Mouse (Mus musculus) embryonic facial prominence, embryonic 15.5 days (tissue): ENCODE measurements around the gene Marf1. TPM values are rescaled to one million over a fixed set of nuclear protein-coding genes. Genes with fewer than 3 reads are reported as not detected.

Experiments
- ATAC-seq: fragments of 200-750 bp; cut with Nextera tagmentation; 2 replicates; pipeline ENCODE4 v1.8.0; 2017; ENCODE audit warnings: low read depth, moderate TSS enrichment; ENCODE audit not compliant: insufficient number of reproducible peaks, low FRiP score, low TSS enrichment
- H3K27ac ChIP-seq: fragments of 300-500 bp; sonication (generic); replicated peaks from 2 replicates; pipeline ENCODE4 v1.5.1; 2015; ENCODE audit warnings: mild to moderate bottlenecking, inconsistent platforms
- H3K27me3 ChIP-seq: fragments of 300-500 bp; sonication (generic); 2 replicates; pipeline ENCODE4 v1.6.1; 2015; ENCODE audit warnings: inconsistent platforms
- H3K36me3 ChIP-seq: fragments of 300-500 bp; sonication (generic); 2 replicates; pipeline ENCODE4 v1.6.1; 2015; ENCODE audit warnings: mild to moderate bottlenecking, inconsistent platforms
- H3K4me1 ChIP-seq: fragments of 300-500 bp; sonication (generic); 2 replicates; pipeline ENCODE4 v1.6.1; 2015; ENCODE audit warnings: inconsistent platforms
- H3K4me2 ChIP-seq: fragments of 300-500 bp; sonication (generic); replicated peaks from 2 replicates; pipeline ENCODE4 v1.6.1; 2015; ENCODE audit warnings: mild to moderate bottlenecking, inconsistent platforms
- H3K4me3 ChIP-seq: fragments of 300-500 bp; sonication (generic); replicated peaks from 2 replicates; pipeline ENCODE4 v1.5.1; 2015; ENCODE audit warnings: mild to moderate bottlenecking, inconsistent platforms
- H3K9ac ChIP-seq: fragments of 300-500 bp; sonication (generic); 2 replicates; pipeline ENCODE4 v1.6.1; 2015; ENCODE audit warnings: inconsistent platforms
- H3K9me3 ChIP-seq: fragments of 300-500 bp; sonication (generic); replicated peaks from 2 replicates; pipeline ENCODE4 v1.6.1; 2016; ENCODE audit warnings: inconsistent platforms
- WGBS: fragments of 180-500 bp; shearing (Covaris S2); methylation state at CpG from one replicate; pipeline ENCODE4 v1.1.7; 2015; 5-methylcytosine and 5-hydroxymethylcytosine counted together
- polyA plus RNA-seq: library from polyadenylated mRNA; unstranded; fragments of >200 nt; fragmentation: Nextera tagmentation; extraction: Ambion mirVana; gene quantifications from 2 replicates; pipeline ENCODE4 v1.2.1, GENCODE M21; 2015

The Marf1 gene
- polyA plus RNA-seq, result 17.6 and 17.7 TPM in 2 replicates

GRCm38 (mm10) chr16:14162988-14163416 is at the start of gene Marf1, which contains the start of gene Nde1:
TSS of gene Marf1 (minus strand) at chr16:14163351.
TSS of gene Nde1 (plus strand) at chr16:14163275.
- 0 out of 2 replicates have a peak, but pooled peaks cover 2% of the 10 kb centered on the region for H3K36me3 ChIP-seq
- H3K9ac ChIP-seq, result peak within 1 kb of the TSS; percentile 55
- peak within 1 kb of the TSS; percentile 73 for H3K4me3 ChIP-seq
- H3K4me1 ChIP-seq, result peaks cover 32% of the 10 kb centered on the region
- no peaks in the 10 kb centered on the region for H3K27me3 ChIP-seq
- H3K9me3 ChIP-seq, result no peaks in the 10 kb centered on the region
- peak; percentile 88 for ATAC-seq
- peak within 1 kb of the TSS; percentile 71 for H3K4me2 ChIP-seq
- under 1% methylated on average over 43 of the region's 43 CpGs for WGBS
- H3K27ac ChIP-seq, result peak within 1 kb of the TSS; percentile 94

- no peaks in the 10 kb centered on the region for H3K27me3 ChIP-seq
- H3K9ac ChIP-seq, result no peak overlapping the region
- no peaks in the 10 kb centered on the region for H3K9me3 ChIP-seq
- 73% methylated on average over 4 of the region's 4 CpGs for WGBS
- H3K27ac ChIP-seq, result no peak overlapping the region
- H3K4me3 ChIP-seq, result no peak overlapping the region
- no peaks in the 10 kb centered on the region for H3K4me1 ChIP-seq
- no peak overlapping the region for H3K4me2 ChIP-seq
- no peaks in the 10 kb centered on the region for H3K36me3 ChIP-seq
- no peak for ATAC-seq
These were observed 35.6 kb upstream of the Marf1 start for GRCm38 (mm10) chr16:14198798-14199197.

- no peak overlapping the region for H3K4me2 ChIP-seq
- H3K4me1 ChIP-seq, result no peaks in the 10 kb centered on the region
- ATAC-seq, result no peak
- no peak overlapping the region for H3K9ac ChIP-seq
- H3K27me3 ChIP-seq, result no peaks in the 10 kb centered on the region
- 29% methylated on average over 1 of the region's 1 CpGs for WGBS
- H3K4me3 ChIP-seq, result no peak overlapping the region
- H3K36me3 ChIP-seq, result peaks cover 27% of the 10 kb centered on the region
- no peaks in the 10 kb centered on the region for H3K9me3 ChIP-seq
- no peak overlapping the region for H3K27ac ChIP-seq
These were observed 32.3 kb upstream of the Marf1 start for GRCm38 (mm10) chr16:14195427-14195826.

- H3K4me2 ChIP-seq, result no peak overlapping the region
- no peaks in the 10 kb centered on the region for H3K9me3 ChIP-seq
- no peaks in the 10 kb centered on the region for H3K4me1 ChIP-seq
- H3K27me3 ChIP-seq, result no peaks in the 10 kb centered on the region
- no peak overlapping the region for H3K27ac ChIP-seq
- WGBS, result 70% methylated on average over 9 of the region's 9 CpGs
- peaks cover 37% of the 10 kb centered on the region for H3K36me3 ChIP-seq
- no peak overlapping the region for H3K9ac ChIP-seq
- no peak for ATAC-seq
- H3K4me3 ChIP-seq, result no peak overlapping the region
These were observed 31.2 kb upstream of the Marf1 start for GRCm38 (mm10) chr16:14194164-14194950.

GRCm38 (mm10) chr16:14185516-14185915 is 22.4 kb upstream of the Marf1 start:
- no peak for ATAC-seq
- WGBS, result 95% methylated on average over 5 of the region's 5 CpGs
- Histone ChIP-seq H3K9me3 (no peaks in the 10 kb centered on the region), H3K4me1 (no peaks in the 10 kb centered on the region), H3K27ac (no peak overlapping the region), H3K36me3 (peaks cover 97% of the 10 kb centered on the region), H3K9ac (no peak overlapping the region), H3K4me3 (no peak overlapping the region), H3K4me2 (no peak overlapping the region), H3K27me3 (no peaks in the 10 kb centered on the region)

GRCm38 (mm10) chr16:14183856-14184255 is 20.7 kb upstream of the Marf1 start:
- H3K27ac ChIP-seq, result no peak overlapping the region
- ATAC-seq, result no peak
- H3K36me3 ChIP-seq, result peaks cover 97% of the 10 kb centered on the region
- no peaks in the 10 kb centered on the region for H3K9me3 ChIP-seq
- H3K4me1 ChIP-seq, result no peaks in the 10 kb centered on the region
- 81% methylated on average over 1 of the region's 1 CpGs for WGBS
- H3K4me3 ChIP-seq, result no peak overlapping the region
- no peaks in the 10 kb centered on the region for H3K27me3 ChIP-seq
- H3K4me2 ChIP-seq, result no peak overlapping the region
- no peak overlapping the region for H3K9ac ChIP-seq

GRCm38 (mm10) chr16:14182360-14182759 is 19.2 kb upstream of the Marf1 start:
- no peaks in the 10 kb centered on the region for H3K27me3 ChIP-seq
- no peak overlapping the region for H3K4me2 ChIP-seq
- H3K9me3 ChIP-seq, result no peaks in the 10 kb centered on the region
- H3K4me3 ChIP-seq, result no peak overlapping the region
- peaks cover 95% of the 10 kb centered on the region for H3K36me3 ChIP-seq
- WGBS, result 91% methylated on average over 5 of the region's 5 CpGs
- no peak overlapping the region for H3K9ac ChIP-seq
- no peak for ATAC-seq
- H3K27ac ChIP-seq, result no peak overlapping the region
- H3K4me1 ChIP-seq, result no peaks in the 10 kb centered on the region

- WGBS, result 81% methylated on average over 6 of the region's 6 CpGs
- H3K9me3 ChIP-seq, result no peaks in the 10 kb centered on the region
- H3K36me3 ChIP-seq, result peaks cover 95% of the 10 kb centered on the region
- H3K9ac ChIP-seq, result no peak overlapping the region
- no peak overlapping the region for H3K4me3 ChIP-seq
- no peaks in the 10 kb centered on the region for H3K4me1 ChIP-seq
- H3K4me2 ChIP-seq, result no peak overlapping the region
- ATAC-seq, result no peak
- H3K27me3 ChIP-seq, result no peaks in the 10 kb centered on the region
- H3K27ac ChIP-seq, result no peak overlapping the region
These were observed 17.1 kb upstream of the Marf1 start for GRCm38 (mm10) chr16:14180163-14180733.

- Histone ChIP-seq H3K4me3 (no peak overlapping the region), H3K4me1 (no peaks in the 10 kb centered on the region), H3K36me3 (peaks cover 95% of the 10 kb centered on the region), H3K27me3 (no peaks in the 10 kb centered on the region), H3K4me2 (no peak overlapping the region), H3K9me3 (no peaks in the 10 kb centered on the region), H3K27ac (no peak overlapping the region), H3K9ac (no peak overlapping the region)
- 57% methylated on average over 3 of the region's 3 CpGs for WGBS
- no peak for ATAC-seq
These were observed 14.9 kb upstream of the Marf1 start for GRCm38 (mm10) chr16:14178041-14178440.

GRCm38 (mm10) chr16:14169706-14170105 is 6.6 kb upstream of the Marf1 start:
- 91% methylated on average over 1 of the region's 1 CpGs for WGBS
- Histone ChIP-seq H3K9ac (no peak overlapping the region), H3K27me3 (no peaks in the 10 kb centered on the region), H3K27ac (no peak overlapping the region), H3K9me3 (no peaks in the 10 kb centered on the region), H3K4me3 (no peak overlapping the region), H3K4me1 (peaks cover 12% of the 10 kb centered on the region), H3K4me2 (no peak overlapping the region), H3K36me3 (peaks cover 64% of the 10 kb centered on the region)
- no peak for ATAC-seq

- H3K27ac ChIP-seq, result no peak overlapping the region
- H3K27me3 ChIP-seq, result no peaks in the 10 kb centered on the region
- no peaks in the 10 kb centered on the region for H3K9me3 ChIP-seq
- no peak overlapping the region for H3K4me3 ChIP-seq
- peaks cover 35% of the 10 kb centered on the region for H3K36me3 ChIP-seq
- peaks cover 26% of the 10 kb centered on the region for H3K4me1 ChIP-seq
- no peak overlapping the region for H3K4me2 ChIP-seq
- WGBS, result 92% methylated on average over 4 of the region's 4 CpGs
- no peak for ATAC-seq
- H3K9ac ChIP-seq, result no peak overlapping the region
These were observed 3.3 kb upstream of the Marf1 start for GRCm38 (mm10) chr16:14166490-14166889.
